14 mouse cellular contexts compared by ENCODE assay signal in the genomic region with DNA sequence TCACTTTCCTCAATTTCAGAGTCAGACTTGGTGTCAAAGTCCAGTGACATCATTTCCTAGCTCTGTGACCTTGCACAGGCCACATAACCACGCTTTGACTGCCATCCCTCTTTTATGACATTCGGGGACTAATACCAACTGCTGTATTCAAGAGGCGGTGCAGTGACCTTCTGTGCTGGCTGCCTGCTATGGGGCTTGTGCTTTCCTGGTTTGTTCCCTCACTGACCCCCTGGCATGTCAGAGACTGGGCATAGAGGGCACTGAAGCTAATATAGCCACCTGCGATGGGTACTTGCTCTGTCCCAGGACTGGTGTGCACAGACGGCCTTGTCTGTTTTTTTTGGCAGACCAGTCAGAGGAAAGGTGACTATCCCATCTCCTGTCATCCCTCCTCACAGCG.
"Had no signal": no experiment of that assay in that cellular context is flagged by ENCODE, and none has a peak within 500 bp of the region (broad histone marks: within the 10 kb centered on the region; RNA-seq: fewer than 3 reads in every experiment).

No protein-coding gene starts in this region.

- H3K4me3 ChIP-seq: limb, embryonic 12.5 days; limb, embryonic 15.5 days; neural tube, embryonic 12.5 days; neural tube, embryonic 15.5 days had no signal

- H3K36me3 ChIP-seq: limb, embryonic 12.5 days; limb, embryonic 15.5 days; neural tube, embryonic 12.5 days; neural tube, embryonic 15.5 days had no signal

- H3K27me3 ChIP-seq: neural tube, embryonic 12.5 days; neural tube, embryonic 15.5 days had no signal

- DNase-seq: kidney, postnatal 14 days; kidney, postnatal 4 days; left cerebral cortex, postnatal 4 days; liver, postnatal 0 days; lung, embryonic 14.5 days; midbrain, embryonic 14.5 days; thymus, adult 18-20 months had no signal

- H3K9me3 ChIP-seq: limb, embryonic 12.5 days; limb, embryonic 15.5 days; neural tube, embryonic 12.5 days; neural tube, embryonic 15.5 days had no signal

- ATAC-seq: liver, postnatal 0 days; lung, postnatal 0 days had no signal

- H3K27ac ChIP-seq: limb, embryonic 12.5 days; limb, embryonic 15.5 days; liver, embryonic 14.5 days; macrophage; neural tube, embryonic 12.5 days; neural tube, embryonic 15.5 days had no signal
